Comparison of ENCODE assay signal across 9 mouse cellular contexts in the genomic region with DNA sequence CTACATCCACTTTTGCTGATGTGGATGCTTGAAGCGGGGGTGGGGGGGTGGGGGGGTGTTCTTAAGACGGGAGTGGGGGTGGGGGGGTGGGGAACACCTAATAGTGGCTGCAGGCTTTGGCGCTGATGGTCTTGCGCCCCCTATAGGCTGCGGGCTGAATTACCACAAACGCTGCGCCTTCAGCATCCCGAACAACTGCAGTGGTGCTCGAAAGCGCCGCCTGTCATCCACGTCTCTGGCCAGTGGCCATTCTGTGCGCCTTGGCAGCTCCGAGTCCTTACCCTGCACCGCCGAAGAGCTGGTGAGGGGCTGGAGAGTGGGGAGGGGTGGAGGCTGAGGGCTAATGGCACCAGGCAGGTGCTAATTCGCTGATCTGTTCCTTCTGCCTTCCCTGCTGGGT. TPM values are rescaled to one million over a fixed set of nuclear protein-coding genes. Genes with fewer than 3 reads are reported as not detected.
DNase-seq lines count a peak whose midpoint lies in the region.
"Had no signal": no experiment of that assay in that cellular context is flagged by ENCODE, and none has a peak within 500 bp of the region (broad histone marks: within the 10 kb centered on the region; RNA-seq: fewer than 3 reads in every experiment).

No protein-coding gene starts in this region.

- H3K4me1 ChIP-seq in embryonic facial prominence, embryonic 10.5 days = peaks cover 30% of the 10 kb centered on the region

- WGBS in embryonic facial prominence, embryonic 10.5 days = 22% methylated on average over 17 of the region's 17 CpGs

- no peak overlapping the region for H3K4me3 ChIP-seq in embryonic facial prominence, embryonic 10.5 days
- H3K4me3 ChIP-seq: liver, embryonic 13.5 days had no signal

- H3K9me3 ChIP-seq in embryonic facial prominence, embryonic 10.5 days = no peaks in the 10 kb centered on the region
- H3K9me3 ChIP-seq: liver, embryonic 13.5 days had no signal

- H3K27me3 ChIP-seq in embryonic facial prominence, embryonic 10.5 days (replicated peaks; ENCODE audit: low read depth, poor library complexity, severe bottlenecking) = no peaks in the 10 kb centered on the region
- H3K27me3 ChIP-seq: liver, embryonic 13.5 days had no signal

- peaks cover 64% of the 10 kb centered on the region for H3K36me3 ChIP-seq in embryonic facial prominence, embryonic 10.5 days (replicated peaks)

- peak; percentile 47 to 69 for DNase-seq in adrenal gland, adult 18-20 months (ENCODE audit: low spot score in 2 of 2)
- DNase-seq in adrenal gland, adult 8-10 months = no peak
- peak; percentile 43 for DNase-seq in ovary, postnatal 14 days (ENCODE audit: low spot score)
- no peak for DNase-seq in ovary, postnatal 10 days (ENCODE audit: low spot score)
- DNase-seq in embryonic facial prominence, embryonic 10.5 days (ENCODE audit: low spot score) = peak; percentile 69
- peak; percentile 80 for DNase-seq in layer of hippocampus, adult 11-12 months (ENCODE audit: low spot score)
- peak; percentile 70 to 75 for DNase-seq in lung, postnatal 4 days
- DNase-seq in thymus, postnatal 0 days (ENCODE audit: low spot score) = peak; percentile 46
- DNase-seq: liver, embryonic 13.5 days had no signal

- no peak overlapping the region for H3K27ac ChIP-seq in embryonic facial prominence, embryonic 10.5 days (replicated peaks)
- H3K27ac ChIP-seq: liver, embryonic 13.5 days had no signal

RNA-seq across cellular contexts. Expression of a gene that starts 5.9 kb away (rescaled TPM):
- 10 to 100 TPM; 13.9 to 23.3 TPM for total RNA-seq in adrenal gland, adult 18-20 months (2021)
- total RNA-seq in adrenal gland, adult 8-10 months (2022) = 10 to 100 TPM; 17.0 to 27.1 (median 20.9) TPM
- 12.9 and 13.1 TPM in 2 replicates for polyA plus RNA-seq in embryonic facial prominence, embryonic 10.5 days (2016; fragmentation: Nextera tagmentation; extraction: Ambion mirVana)
- polyA plus RNA-seq in thymus, postnatal 0 days (2015; fragmentation: Nextera tagmentation; extraction: Ambion mirVana) = 70.6 and 80.0 TPM in 2 replicates

RNA-seq across cellular contexts. Expression of a gene that starts 26.5 kb away (rescaled TPM):
- 1 to 10 TPM; 3.1 to 3.8 TPM for total RNA-seq in adrenal gland, adult 18-20 months (2021)
- total RNA-seq in adrenal gland, adult 8-10 months (2022) = 1 to 10 TPM; 4.2 to 5.9 (median 4.6) TPM
- 5.5 and 6.0 TPM in 2 replicates for polyA plus RNA-seq in embryonic facial prominence, embryonic 10.5 days (2016; fragmentation: Nextera tagmentation; extraction: Ambion mirVana)
- 0.13 and 0.18 TPM in 2 replicates for polyA plus RNA-seq in thymus, postnatal 0 days (2015; fragmentation: Nextera tagmentation; extraction: Ambion mirVana)

RNA-seq across cellular contexts. Expression of a gene that starts 32.0 kb away (rescaled TPM):
- 10 to 100 TPM; 23.7 to 25.2 TPM for total RNA-seq in adrenal gland, adult 18-20 months (2021)
- 10 to 100 TPM; 22.0 to 26.2 (median 24.9) TPM for total RNA-seq in adrenal gland, adult 8-10 months (2022)
- 26.1 and 28.5 TPM in 2 replicates for polyA plus RNA-seq in embryonic facial prominence, embryonic 10.5 days (2016; fragmentation: Nextera tagmentation; extraction: Ambion mirVana)
- polyA plus RNA-seq in thymus, postnatal 0 days (2015; fragmentation: Nextera tagmentation; extraction: Ambion mirVana) = 17.1 and 18.8 TPM in 2 replicates

RNA-seq across cellular contexts. Expression of a gene that starts 32.9 kb away (rescaled TPM):
- total RNA-seq in adrenal gland, adult 18-20 months (2021) = 10 to 100 TPM; 67.7 to 69.3 TPM
- 100 to 1,000 TPM in 1 of 4 experiments, 10 to 100 TPM in 3; 62.2 to 100 (median 74.6) TPM for total RNA-seq in adrenal gland, adult 8-10 months (2022)
- polyA plus RNA-seq in embryonic facial prominence, embryonic 10.5 days (2016; fragmentation: Nextera tagmentation; extraction: Ambion mirVana) = 129 and 131 TPM in 2 replicates
- polyA plus RNA-seq in thymus, postnatal 0 days (2015; fragmentation: Nextera tagmentation; extraction: Ambion mirVana) = 57.1 and 60.9 TPM in 2 replicates

RNA-seq across cellular contexts. Expression of a gene that starts 43.0 kb away (rescaled TPM):
- under 1 TPM in 1 of 2 experiments, not detected in 1; 0.35 TPM for total RNA-seq in adrenal gland, adult 18-20 months (2021)
- total RNA-seq in adrenal gland, adult 8-10 months (2022) = 1 to 10 TPM in 1 of 4 experiments, under 1 TPM in 1, not detected in 2; 1.00 to 1.0 TPM
- 14.7 and 20.3 TPM in 2 replicates for polyA plus RNA-seq in embryonic facial prominence, embryonic 10.5 days (2016; fragmentation: Nextera tagmentation; extraction: Ambion mirVana)
- 0.44 and 0.85 TPM in 2 replicates for polyA plus RNA-seq in thymus, postnatal 0 days (2015; fragmentation: Nextera tagmentation; extraction: Ambion mirVana)

Comparison
In these comparisons a context has a peak if more than half of its experiments do, and no peak if none do; other contexts are left out.
1. DNase-seq: peak in adrenal gland, adult 18-20 months (2 of 2), ovary, postnatal 14 days (single experiment), embryonic facial prominence, embryonic 10.5 days (single experiment), layer of hippocampus, adult 11-12 months (single experiment), lung, postnatal 4 days (2 of 2) and thymus, postnatal 0 days (single experiment); none in adrenal gland, adult 8-10 months (single experiment) and ovary, postnatal 10 days (single experiment).